Mouse (Mus musculus): ENCODE results near the gene Gm49630.
"Not testable (repeated sequence)": the region's sequence is repeated elsewhere in the genome, so short reads cannot be mapped to it uniquely, and the experiment has no call there.

DNA sequence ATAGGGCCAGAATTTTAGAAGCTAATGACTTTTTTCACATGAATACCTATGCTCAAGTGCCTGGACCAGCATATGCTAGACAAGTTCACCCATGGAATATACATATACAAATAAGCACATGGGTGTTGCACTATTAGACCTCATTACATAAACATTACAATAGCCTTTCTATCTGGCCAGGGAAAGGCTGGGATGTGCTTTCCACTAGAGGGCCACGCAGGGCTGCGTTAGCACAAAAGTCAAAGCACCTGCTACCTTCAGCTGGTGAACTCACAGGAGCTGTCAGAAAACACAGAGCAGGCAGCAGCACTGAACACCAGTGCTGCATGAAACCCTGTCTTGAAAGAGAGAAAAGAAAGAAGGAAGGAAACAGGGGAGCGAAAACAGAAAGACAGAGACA is 6.1 kb upstream of the Gm49630 start:
- TF ChIP-seq CTCF (IDR thresholded peaks at IDR 0.05; ENCODE audit: control insufficient read depth, insufficient read depth, insufficient read length); MYOG (IDR thresholded peaks at IDR 0.05; ENCODE audit: control insufficient read depth, extremely low read depth, insufficient read length); CEBPB (IDR thresholded peaks at IDR 0.05; ENCODE audit: low read depth); USF1 (IDR thresholded peaks at IDR 0.05; ENCODE audit: low read depth); MYOD1 (IDR thresholded peaks at IDR 0.05; ENCODE audit: control insufficient read depth, insufficient read length, low read depth): not testable (repeated sequence)

Measured in C2C12 (cell line).